Mouse (Mus musculus): ENCODE data around the gene Anks1b. TPM values are rescaled to one million over a fixed set of nuclear protein-coding genes. Genes with fewer than 3 reads are reported as not detected.

The Anks1b gene
- total and polyA plus RNA-seq, 3 experiments = not detected

DNA sequence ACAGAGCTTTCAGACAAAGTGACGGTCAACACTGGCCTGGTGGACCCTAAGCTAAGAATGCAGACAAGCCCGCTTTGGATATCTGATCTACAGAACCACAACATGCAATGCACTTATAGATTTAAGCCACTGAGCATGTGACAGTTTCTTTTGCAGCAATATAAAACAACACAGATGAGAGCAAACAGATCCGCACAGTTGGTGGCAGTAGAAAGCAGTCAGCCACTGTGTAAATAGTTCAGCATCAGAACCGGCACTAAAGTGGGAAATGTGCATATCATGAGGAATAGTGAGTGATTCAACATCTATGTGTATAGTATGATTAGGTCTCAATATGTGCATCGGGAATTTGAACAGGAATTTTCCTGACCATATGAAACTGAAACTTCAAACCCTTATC lies 867.6 kb downstream of the Anks1b start:
- DNase-seq (ENCODE audit: low read depth, low spot score) = no peak
- H3K4me3 ChIP-seq (ENCODE audit: control insufficient read depth in 1 of 2, insufficient read depth in 1 of 2, low read depth in 2 of 2, low read length in 2 of 2) = no peak overlapping the region
- H3K27ac ChIP-seq (ENCODE audit: control insufficient read depth, low read depth, low read length) = no peak overlapping the region
- H3K79me2 ChIP-seq (ENCODE audit: control insufficient read depth, insufficient read depth, low read length, poor library complexity) = no peaks in the 10 kb centered on the region
- H3K4me1 ChIP-seq (ENCODE audit: control insufficient read depth in 1 of 2, insufficient read depth in 2 of 2, low read length in 2 of 2) = no peaks in the 10 kb centered on the region
- H3K27me3 ChIP-seq (ENCODE audit: control insufficient read depth in 1 of 2, insufficient read depth in 2 of 2, low read length in 2 of 2) = no peaks in the 10 kb centered on the region; a peak in 1 of 4 replicates
- TF ChIP-seq GABPA (IDR thresholded peaks at IDR 0.05; ENCODE audit: low read depth, low read length) (no peak), SIN3A (IDR thresholded peaks at IDR 0.05; ENCODE audit: low read length) (no peak), CTCF (IDR thresholded peaks at IDR 0.05 in 2 of 3, conservative IDR thresholded peaks at IDR 0.05 in 1 of 3; ENCODE audit: control insufficient read depth in 1 of 3, insufficient read depth in 1 of 3, low read depth in 2 of 3, low read length in 3 of 3, poor library complexity in 1 of 3, severe bottlenecking in 1 of 3) (no peak), MEF2A (IDR thresholded peaks at IDR 0.05; ENCODE audit: extremely low read depth, insufficient replicate concordance, low read depth, low read length, poor library complexity, severe bottlenecking) (no peak), KAT2A (conservative IDR thresholded peaks at IDR 0.05; ENCODE audit: low read depth, low read length) (no peak), EP300 (IDR thresholded peaks at IDR 0.05; ENCODE audit: low read depth in 1 of 2, low read length in 2 of 2) (no peak)
- H3K9ac ChIP-seq (ENCODE audit: control insufficient read depth, low read depth, low read length, poor library complexity, severe bottlenecking) = no peak overlapping the region
- H3K36me3 ChIP-seq (ENCODE audit: control insufficient read depth in 1 of 2, insufficient read depth in 2 of 2, low read length in 2 of 2) = no peaks in the 10 kb centered on the region
- H3K9me3 ChIP-seq (replicated peaks; ENCODE audit: insufficient read depth, low read length) = no peaks in the 10 kb centered on the region

DNA sequence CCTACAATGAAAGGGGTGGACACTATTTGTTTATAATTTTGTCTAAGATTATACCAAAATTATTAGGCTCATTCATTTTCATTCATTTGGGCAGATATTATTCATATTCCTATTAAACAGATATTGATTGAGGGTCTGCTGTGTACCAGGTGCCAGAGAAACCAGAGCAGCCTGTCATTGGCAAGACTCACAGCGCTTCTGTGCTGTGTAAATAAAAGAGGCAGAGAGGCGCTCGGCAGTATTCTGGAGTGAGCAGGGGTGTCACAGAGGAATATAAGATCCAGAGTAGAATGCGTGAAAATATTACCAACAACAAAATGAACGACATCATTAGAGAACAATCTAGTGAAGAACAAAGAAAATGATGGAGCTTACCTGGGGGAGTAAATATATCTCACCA lies 878.6 kb downstream of the Anks1b start:
- Histone ChIP-seq H3K27ac (ENCODE audit: control insufficient read depth, low read depth, low read length) (no peak overlapping the region), H3K4me1 (ENCODE audit: control insufficient read depth in 1 of 2, insufficient read depth in 2 of 2, low read length in 2 of 2) (no peaks in the 10 kb centered on the region), H3K9ac (ENCODE audit: control insufficient read depth, low read depth, low read length, poor library complexity, severe bottlenecking) (no peak overlapping the region), H3K36me3 (ENCODE audit: control insufficient read depth in 1 of 2, insufficient read depth in 2 of 2, low read length in 2 of 2) (no peaks in the 10 kb centered on the region), H3K27me3 (ENCODE audit: control insufficient read depth in 1 of 2, insufficient read depth in 2 of 2, low read length in 2 of 2) (peaks cover 0 to 1% of the 10 kb centered on the region in 2 experiments; a peak in 2 of 4 replicates), H3K4me3 (ENCODE audit: control insufficient read depth in 1 of 2, insufficient read depth in 1 of 2, low read depth in 2 of 2, low read length in 2 of 2) (no peak overlapping the region), H3K9me3 (replicated peaks; ENCODE audit: insufficient read depth, low read length) (no peaks in the 10 kb centered on the region), H3K79me2 (ENCODE audit: control insufficient read depth, insufficient read depth, low read length, poor library complexity) (no peaks in the 10 kb centered on the region)
- DNase-seq (ENCODE audit: low read depth, low spot score) = no peak
- TF ChIP-seq KAT2A (conservative IDR thresholded peaks at IDR 0.05; ENCODE audit: low read depth, low read length) = no peak
- no peak for TF ChIP-seq MYB (IDR thresholded peaks at IDR 0.05; ENCODE audit: low read depth, low read length)
- TF ChIP-seq USF2 (IDR thresholded peaks at IDR 0.05; ENCODE audit: borderline replicate concordance in 1 of 2, insufficient read depth in 1 of 2, low read depth in 1 of 2, low read length in 2 of 2) = no peak
- no peak for TF ChIP-seq MXI1 (IDR thresholded peaks at IDR 0.05; ENCODE audit: low read depth, low read length)
- TF ChIP-seq CTCF (IDR thresholded peaks at IDR 0.05 in 2 of 3, conservative IDR thresholded peaks at IDR 0.05 in 1 of 3; ENCODE audit: control insufficient read depth in 1 of 3, insufficient read depth in 1 of 3, low read depth in 2 of 3, low read length in 3 of 3, poor library complexity in 1 of 3, severe bottlenecking in 1 of 3) = no peak
- no peak for TF ChIP-seq SIN3A (IDR thresholded peaks at IDR 0.05; ENCODE audit: low read length)
- no peak for TF ChIP-seq ZMIZ1 (IDR thresholded peaks at IDR 0.05; ENCODE audit: low read depth, low read length)
- TF ChIP-seq RAD21 (IDR thresholded peaks at IDR 0.05; ENCODE audit: low read depth, low read length) = no peak
- no peak for TF ChIP-seq MAX (IDR thresholded peaks at IDR 0.05; ENCODE audit: low read length)
- TF ChIP-seq NELFE (IDR thresholded peaks at IDR 0.05; ENCODE audit: low read depth, low read length) = no peak
- no peak for TF ChIP-seq JUND (IDR thresholded peaks at IDR 0.05; ENCODE audit: low read depth, low read length)
- TF ChIP-seq NRF1 (IDR thresholded peaks at IDR 0.05; ENCODE audit: insufficient read depth, low read depth, low read length, poor library complexity, severe bottlenecking) = no peak
- TF ChIP-seq TCF12 (IDR thresholded peaks at IDR 0.05; ENCODE audit: low read depth, low read length) = no peak
- TF ChIP-seq MEF2A (IDR thresholded peaks at IDR 0.05; ENCODE audit: extremely low read depth, insufficient replicate concordance, low read depth, low read length, poor library complexity, severe bottlenecking) = no peak
- no peak for TF ChIP-seq CHD1 (IDR thresholded peaks at IDR 0.05; ENCODE audit: low read depth, low read length)
- no peak for TF ChIP-seq GABPA (IDR thresholded peaks at IDR 0.05; ENCODE audit: low read depth, low read length)
- TF ChIP-seq CHD2 (IDR thresholded peaks at IDR 0.05; ENCODE audit: low read length) = no peak
- no peak for TF ChIP-seq MAZ (IDR thresholded peaks at IDR 0.05; ENCODE audit: low read depth, low read length)
